Mouse (Mus musculus): ENCODE data around the gene Slc35e3.
"Not testable (repeated sequence)": the region's sequence is repeated elsewhere in the genome, so short reads cannot be mapped to it uniquely, and the experiment has no call there.

Gene Slc35e3

DNA sequence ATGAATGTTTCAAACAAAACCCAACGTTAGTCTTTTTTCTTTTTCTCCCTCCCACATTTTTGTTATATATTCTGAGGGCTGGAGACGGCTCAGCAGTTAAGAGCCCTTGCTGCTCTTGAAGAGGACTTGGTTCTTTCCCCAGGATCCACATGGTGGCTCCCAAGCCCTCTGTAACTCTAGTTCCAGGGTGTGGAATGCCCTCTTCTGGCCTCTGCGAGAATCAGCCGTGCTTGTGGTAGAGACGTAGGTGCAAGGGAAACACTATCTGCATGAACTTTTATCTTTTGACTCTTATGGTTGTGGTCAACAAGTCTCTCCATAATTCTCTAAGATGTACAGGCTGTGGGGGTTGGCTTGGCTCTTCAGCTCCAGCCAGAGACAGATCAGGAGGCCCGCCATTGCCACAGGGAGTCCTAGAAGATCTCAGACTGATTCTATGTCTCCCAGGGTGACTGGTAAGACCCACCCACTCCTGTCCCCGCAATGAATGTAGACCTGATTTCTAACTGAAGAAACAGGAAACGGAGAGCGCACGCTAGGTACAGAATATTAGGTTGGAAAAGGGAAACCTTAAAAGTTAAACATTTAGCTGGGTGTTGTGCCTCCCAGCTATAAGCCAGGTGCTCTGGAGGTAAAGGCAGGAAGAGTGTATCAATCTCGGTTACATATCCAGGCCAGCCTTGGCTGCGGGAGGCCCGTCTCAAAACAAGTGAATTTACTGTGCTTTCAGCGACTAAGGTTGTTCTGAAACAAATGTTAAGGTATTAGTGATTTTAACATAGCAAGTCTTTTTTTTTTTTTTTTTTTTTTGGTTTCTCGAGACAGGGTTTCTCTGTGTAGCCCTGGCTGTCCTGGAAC is 14.7 kb downstream of the Slc35e3 start:
- DNase-seq: peak in 1 of 2 experiments; percentile 12

DNA sequence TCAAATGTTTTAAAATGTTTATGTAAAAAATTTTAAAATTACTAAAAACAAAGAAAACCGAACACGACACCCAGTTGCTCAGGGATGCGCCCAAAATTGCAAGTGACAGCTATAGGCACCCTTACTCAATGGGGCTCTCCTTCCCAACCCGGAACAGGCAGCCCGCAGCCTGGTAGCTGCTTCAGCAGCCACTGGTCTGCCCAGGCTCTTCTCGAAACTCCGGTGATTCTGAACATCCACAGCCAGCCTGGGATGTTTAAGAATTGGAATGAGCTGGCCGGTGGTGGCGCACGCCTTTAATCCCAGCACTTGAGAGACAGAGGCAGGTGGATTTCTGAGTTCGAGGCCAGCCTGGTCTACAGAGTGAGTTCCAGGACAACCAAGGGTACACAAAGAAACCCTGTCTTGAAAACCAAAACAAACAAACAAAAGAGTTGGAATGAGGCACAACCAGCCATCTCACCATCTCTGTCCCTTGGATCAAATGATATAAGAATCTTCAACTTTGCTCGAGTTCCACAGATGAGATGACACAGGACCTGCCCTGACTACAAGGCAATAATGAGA is 15.4 kb downstream of the Slc35e3 start:
- DNase-seq: no peak

DNA sequence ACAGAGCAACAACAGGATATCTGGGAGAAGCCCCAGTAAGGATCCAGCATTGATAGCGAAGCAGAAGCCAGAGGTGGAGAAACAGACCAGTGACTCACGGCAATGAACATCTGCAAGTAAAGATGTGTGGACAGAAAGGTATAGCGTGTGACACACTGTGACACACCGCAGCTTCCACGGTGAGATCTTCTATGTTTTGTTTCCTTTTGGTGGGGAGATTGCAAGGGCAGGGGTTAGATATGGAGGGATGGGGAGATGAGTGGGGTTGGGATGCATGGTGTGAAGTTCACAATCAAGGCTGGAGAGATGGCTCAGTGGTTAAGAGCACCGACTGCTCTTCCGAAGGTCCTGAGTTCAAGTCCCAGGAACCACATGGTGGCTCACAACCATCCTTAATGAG is 16.0 kb downstream of the Slc35e3 start:
- DNase-seq: no peak

DNA sequence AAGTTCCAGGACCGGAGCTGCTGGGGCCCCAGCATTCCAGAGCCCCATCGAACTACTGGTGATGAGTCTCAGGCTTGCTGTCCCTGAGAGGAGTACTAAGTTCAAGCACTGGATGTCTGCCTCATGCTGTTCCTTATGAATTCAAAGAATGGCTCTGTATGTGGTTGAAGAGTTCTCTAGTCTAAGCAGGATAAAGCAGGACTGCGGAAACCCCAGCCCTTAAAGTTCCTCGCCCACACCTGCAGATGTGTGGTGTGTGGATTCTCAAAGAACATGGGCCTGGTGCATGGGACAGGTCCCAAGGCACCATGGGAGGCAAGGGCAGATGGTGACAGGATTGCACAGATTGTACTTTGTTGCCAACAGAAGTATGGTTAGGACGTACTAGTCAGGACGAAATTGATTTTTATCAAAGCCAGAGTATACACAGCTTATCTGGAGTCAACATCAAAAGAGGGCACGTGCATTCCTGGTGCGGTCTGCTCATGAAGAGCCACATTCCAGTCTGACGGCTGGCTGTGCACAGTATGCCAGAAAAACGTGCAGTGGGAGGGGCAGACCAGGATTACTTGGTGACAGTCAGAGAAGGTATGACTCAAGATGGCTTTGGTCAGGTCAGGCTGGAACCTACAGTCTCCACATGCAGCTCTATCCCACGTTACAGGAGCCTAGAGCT is 16.9 kb downstream of the Slc35e3 start:
- no peak for DNase-seq

DNA sequence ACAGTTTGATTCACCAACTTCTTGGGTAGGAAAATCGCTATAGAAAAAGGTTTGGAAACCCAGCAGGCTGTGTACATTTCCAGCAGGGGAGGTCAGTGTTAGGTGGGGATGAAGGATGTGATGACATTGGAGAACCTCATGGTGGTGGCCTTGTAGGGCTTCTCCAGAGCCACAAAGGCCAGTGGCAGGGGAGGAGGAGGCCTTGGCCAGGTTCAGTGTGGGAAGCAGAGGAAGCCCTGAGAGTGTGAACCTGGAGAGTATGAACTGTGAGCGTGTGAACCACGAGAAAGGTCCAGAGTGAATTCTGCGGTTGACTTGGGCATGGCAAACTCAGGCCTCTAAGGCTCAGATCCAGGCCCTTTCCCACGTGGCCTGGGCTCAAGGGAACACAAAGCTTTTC is 17.6 kb downstream of the Slc35e3 start:
- DNase-seq: no peak

DNA sequence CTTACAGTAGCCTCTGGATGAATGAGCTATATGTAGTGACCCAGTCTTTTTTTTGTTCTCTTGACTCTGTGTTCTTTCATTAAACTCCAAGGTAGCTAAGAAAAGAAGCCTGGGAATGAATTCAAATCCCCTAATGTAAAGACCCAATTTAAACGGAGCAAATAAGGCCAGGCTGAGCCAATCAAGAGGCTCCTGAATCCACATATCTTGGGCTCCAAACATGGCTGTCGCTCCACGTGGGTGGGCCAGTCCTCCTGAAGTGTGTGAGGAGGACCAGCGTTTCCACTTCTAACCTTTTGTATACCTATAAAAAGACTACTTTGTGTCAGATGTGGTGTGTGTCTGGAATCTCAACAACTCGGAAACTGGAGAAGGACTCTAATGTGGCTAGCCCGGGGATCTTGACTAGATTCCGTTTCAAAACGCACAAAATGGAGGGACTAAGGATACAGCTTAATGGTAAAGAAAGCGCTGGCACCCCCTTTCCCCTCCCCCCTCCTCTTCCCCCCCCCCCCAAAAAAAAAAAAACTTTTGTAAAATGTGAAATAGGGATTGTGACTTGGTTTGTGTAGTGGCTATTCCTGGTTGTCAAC is 18.6 kb downstream of the Slc35e3 start:
- no peak for DNase-seq

DNA sequence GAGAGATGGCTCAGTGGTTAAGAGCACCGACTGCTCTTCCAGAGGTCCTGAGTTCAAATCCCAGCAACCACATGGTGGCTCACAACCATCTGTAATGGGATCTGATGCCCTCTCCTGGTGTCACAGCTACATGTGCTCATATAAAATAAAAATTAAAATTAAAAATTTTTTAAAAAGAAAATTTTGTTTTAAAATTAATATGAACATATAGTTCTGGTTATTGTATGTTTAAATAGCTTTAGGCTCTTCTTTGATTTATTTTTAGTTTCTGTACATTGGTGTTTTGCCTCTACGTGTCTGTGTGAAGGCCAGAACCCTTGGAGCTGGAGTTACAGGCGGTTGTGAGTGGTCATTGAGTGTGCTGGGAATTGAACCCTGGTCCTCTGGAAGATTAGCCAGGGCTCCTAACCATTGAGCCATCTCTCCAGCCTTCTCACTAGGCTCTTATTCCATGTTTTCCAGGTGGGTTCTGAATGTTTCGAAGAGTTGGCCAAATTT is 19.2 kb downstream of the Slc35e3 start:
- no peak for DNase-seq

DNA sequence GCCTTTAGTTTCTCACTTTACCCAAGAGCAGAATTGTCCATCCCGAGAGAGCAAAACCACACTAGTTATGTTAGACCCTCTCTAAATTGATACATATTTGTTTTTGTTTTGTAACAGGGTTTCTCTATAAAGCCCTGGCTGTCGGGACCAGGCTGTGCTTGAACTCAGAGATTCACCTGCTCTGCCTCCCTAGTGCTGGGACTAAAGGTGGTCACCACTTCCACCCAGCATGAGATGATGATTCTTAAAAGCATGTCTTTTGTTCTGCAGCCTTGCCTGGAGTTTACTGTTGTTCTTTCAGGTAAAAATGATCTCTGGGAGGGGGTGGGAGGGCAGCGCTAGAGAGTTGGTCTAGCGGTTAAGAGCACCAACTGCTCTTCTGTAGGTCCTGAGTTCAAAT is 19.8 kb downstream of the Slc35e3 start:
- no peak for DNase-seq

DNA sequence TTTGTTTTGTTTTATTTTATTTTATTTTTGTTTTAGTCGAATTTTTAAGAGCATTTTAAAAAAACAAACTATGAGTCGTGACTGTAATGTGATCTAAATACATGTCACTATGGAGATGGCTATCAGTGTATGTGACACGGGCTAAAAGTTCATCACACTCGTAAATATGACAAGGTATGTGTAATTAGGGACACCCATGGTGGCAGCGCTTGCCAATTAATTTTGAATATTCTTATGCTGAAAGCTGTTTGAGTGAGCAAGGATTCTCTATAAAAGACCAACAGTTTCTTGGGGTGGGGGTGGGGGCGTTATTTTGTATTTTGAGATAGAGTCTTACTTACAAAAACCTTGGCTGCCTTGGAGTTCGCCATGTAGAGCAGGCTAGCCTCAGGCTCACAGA is 20.5 kb downstream of the Slc35e3 start:
- DNase-seq: no peak

DNA sequence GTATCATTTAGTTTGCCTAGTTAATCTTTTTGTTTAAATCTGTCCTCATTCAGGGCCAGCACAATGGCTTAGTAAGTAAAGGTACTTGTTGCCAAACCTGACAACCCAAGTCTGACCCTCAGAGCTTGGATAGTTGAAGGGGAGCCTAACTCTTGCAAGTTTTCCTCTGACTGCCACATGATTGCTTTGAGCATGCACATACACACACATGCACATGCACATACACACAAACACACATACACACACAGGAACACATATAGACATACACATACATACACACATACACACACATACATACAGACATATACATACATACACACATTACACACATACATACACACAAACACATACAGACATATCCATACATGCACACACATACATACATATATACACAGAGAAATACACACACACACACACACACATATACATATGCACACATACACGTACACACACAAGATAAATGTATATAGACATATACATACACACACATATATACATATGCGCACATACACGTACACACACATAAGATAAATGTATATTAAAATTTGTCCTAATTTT is 21.3 kb downstream of the Slc35e3 start:
- DNase-seq: no peak

DNA sequence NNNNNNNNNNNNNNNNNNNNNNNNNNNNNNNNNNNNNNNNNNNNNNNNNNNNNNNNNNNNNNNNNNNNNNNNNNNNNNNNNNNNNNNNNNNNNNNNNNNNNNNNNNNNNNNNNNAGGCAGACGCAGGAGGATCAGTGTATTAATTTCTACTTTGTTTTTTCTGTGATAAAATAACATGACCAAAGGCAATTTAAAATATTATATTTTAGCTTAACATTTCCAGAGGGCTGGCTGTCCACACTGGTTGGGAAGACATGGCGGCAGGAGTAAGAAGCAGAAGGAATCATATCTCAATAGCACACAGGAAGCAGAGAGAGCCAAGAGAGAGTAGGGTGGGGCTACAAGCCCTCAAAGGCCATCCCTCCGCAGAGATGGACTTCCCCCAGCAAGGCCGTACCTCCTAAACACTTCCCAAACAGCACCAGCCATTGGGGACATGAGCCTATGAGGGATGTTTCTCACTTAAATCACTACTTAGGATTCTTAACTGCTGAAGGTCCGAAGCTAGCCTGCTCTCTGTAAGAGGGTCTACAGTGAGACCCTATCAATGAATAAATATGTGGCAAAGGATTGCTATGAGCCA is 21.9 kb downstream of the Slc35e3 start:
- DNase-seq: no peak

DNA sequence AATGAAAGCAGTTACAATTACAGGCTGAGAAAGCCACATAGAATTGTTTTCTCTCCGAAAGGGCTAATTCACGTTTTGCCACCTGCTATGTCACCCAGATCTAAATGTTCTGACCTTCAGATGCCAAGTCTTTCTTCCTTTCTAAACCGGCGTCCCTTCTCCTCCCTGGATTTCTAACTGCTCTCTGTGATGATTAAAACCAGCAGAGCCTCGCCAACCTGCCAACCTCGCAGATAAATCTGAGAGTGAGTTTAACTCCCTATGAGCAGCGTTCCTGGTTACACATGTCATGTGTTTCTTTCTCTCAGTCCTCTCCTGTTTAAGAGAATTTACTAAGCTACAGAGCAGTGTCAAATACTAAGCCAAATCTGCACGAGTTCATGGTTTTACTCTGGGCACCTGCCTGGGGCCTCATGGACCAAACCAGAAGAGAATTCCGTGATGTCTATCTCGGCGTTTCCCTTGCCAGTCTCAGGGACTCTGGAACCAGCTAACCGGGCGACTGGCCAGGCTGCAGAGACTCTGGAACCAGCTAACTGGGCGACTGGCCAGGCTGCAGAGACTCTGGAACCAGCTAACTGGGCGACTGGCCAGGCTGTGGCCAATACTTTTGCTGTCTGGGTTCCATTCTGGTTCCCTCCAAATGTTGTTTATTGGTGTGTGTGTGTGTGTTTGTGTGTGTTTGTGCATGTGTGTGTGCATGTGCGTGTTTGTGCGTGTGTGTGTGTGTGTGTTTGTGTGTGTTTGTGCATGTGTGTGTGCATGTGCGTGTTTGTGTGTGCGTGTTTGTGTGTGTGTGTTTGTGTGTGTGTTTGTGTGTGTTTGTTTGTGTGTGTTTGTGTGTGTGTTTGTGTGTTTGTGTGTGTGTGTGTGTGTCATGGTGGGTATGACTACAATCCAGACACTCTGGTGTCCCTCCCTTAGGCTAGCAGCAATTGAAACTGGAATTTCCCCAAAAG is 27.7 kb downstream of the Slc35e3 start:
- peak in 1 of 2 experiments; percentile 13 for DNase-seq

DNA sequence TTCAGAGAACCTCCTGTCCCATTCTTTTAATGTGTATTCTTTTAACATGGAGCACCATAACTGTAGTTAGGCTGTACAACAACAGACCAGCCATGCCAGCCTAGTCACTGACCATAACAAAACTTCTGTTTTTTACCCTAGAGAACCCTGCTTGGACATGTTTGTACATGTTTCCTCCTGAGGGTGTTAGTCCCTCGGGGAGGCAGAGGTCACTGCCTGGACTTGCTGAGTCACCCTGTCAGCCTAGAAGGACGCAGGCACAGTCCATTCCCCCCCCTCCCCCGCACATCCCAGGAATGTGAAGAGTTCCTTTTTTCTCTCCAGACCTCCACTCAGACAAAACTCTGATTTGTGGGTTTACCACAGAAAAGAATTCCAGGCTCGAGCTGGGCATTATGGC is 28.6 kb downstream of the Slc35e3 start:
- DNase-seq: no peak

DNA sequence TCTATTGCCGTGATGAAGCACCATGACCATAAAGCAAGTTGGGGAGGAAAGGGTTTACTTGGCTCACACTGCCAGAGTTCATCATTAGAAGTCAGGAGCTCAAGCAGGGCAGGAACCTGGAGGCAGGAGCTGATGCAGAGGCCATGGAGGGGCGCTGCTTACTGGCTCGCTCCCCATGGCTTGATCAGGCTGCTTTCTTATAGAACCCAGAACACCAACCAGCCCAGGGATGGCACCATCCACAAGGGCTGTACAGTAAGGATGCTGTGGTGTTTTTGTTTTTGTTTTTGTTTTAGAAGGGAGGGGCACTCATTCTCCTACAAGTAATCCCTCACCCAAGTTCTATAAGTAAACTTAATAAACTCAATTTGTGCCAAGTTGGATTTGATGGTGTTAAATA is 29.5 kb downstream of the Slc35e3 start:
- no peak for DNase-seq

DNA sequence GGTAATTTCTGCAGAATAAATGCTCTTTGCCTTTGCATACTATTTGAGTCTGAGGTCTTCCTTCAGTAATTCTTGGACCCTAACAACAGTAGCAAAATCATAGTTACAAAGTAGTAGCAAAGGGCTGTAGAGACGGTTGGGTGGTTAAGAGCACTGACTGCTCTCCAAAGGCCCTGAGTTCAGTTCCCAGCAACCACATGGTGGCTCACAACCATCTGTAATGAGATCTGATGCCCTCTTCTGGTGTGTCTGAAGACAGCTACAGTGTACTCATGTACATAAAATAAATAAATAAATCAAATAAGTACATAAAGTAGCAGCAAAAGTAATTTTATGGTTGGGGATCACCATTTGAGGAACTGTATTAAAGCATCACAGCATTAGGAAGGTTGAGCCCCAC is 30.5 kb downstream of the Slc35e3 start:
- not testable (repeated sequence) for DNase-seq

DNA sequence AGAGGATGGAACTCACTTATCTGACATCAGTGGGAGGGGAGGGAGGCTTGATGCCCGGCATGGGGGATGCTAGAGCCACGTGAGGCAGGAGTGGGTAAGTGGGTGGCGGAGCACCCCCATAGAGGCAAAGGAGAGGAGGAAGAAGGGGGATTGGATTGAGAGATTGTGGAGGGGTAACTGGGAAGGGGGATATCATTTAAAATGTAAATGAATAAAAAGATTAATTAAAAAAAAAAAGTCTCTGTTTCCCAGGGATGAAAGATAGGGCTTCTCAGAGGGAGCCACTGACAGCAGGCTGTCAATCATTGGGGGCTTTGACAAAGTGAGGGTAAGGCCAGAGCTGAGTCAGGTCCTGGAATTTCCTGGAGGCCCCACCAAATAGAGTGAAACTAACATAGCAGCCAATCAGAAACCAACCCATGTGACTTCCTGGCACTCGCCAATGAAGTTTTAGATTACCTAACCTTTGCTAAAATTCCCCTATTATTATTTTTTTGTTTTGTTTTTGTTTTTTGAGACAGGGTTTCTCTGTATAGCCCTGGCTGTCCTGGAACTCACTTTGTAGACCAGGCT is 31.2 kb downstream of the Slc35e3 start:
- no peak for DNase-seq

DNA sequence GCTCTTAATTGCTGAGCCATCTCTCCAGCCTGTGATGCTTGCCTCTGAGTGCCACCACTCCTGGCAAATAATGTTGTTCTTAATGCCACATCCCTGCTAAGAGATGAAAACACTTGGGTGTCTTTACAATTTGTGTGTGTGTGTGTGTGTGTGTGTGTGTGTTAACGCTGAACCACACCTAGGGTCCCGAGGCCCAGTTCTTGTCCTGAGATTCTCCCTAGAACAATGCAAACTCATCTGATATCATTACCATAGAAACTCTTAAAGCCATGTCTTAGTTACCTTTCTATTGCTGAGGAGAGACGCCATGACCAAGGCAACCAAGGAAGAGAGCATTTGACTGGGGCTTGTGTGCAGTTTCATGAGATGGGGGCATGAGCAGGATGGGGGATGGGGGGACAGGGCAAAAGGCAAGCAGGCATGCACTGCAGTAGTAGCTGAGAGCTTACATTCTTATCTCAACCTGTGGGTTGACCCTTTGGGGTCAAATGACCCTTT is 32.1 kb downstream of the Slc35e3 start:
- DNase-seq: no peak

DNA sequence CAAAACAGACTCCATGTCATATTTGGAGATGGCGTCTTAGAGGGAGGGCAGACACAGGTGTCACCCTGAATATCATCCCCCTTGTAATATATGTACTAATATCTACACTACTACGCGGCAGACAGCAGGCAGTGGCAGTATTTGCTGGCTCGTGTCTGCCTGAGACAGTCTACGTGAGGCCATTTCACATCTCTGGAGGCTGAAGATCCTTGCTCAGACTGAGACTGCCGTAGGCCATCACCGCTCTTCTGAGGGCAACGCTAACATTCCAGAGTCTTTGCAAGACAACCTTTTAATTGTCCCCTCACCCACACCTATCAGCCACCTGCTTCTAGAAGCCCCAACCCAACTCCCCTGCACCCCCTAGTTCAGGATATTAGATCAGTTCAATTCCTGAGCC is 32.7 kb downstream of the Slc35e3 start:
- no peak for DNase-seq

DNA sequence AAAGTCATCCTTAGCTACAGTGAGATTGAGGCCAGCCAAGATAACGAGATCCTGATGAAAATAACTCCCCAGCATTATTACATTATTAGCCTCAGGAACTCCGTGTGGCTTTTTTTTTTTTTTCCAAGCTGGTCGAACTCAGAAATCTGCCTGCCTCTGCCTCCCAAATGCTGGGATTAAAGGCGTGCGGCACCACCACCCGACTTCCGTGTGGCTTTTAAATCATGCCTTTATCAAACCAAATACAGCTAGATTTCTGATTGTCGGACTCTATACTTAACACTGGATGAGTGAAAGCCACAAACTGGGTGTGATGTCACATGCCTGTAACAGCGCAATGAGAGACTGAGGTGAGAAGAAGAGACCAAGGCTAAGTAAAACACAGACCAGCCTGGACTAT is 33.3 kb downstream of the Slc35e3 start:
- DNase-seq: no peak

DNA sequence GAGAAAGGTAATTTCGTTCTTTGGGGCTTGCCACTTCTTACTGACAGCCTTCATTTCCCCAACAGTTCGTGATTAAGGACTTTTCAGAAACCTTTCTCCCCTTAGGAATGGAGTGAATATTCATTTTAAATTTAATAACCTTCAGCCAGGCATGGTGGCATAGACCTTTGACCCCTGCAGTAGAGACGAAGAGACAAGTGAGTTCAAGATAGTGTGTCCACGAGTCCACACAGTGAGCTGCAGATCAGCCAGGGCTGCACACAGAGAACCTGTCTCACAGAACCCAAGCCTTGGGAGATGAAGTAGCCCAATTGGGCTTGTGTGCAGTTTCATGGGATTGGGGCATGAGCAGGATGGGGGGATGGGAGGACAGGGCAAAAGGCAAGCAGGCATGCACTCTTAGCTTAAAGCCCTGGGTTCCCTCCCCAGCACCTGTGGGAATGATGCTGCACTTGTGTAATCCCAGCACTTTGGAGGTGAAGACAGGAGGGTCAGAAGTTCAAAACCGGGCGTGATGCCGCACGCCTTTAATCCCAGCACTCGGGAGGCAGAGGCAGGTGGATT is 33.9 kb downstream of the Slc35e3 start:
- no peak for DNase-seq

DNA sequence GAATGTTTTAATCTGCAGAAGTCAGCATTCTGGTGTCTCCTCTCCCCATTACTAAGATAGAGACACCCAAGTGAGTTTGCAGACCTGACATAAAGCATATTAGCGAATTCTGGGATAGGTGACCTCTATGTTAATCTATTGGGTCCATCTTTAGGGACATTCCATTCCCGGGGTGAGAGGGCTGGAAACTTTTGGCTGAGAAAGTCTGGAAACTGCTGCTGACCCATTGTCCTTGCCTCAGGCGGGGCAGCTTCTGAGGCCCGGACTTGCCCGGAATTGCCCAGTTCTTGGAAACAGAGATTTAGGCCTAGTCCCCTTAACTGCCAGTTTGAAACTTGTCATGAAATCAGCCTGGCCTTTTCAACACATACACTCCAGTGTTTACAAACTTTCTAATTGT is 34.8 kb downstream of the Slc35e3 start:
- peak in 1 of 2 experiments; percentile 18 for DNase-seq

All from cerebellum, postnatal 36 days (tissue).